Mouse (Mus musculus) hindbrain, embryonic 16.5 days (tissue): ENCODE measurements at regions not wholly inside any gene's neighbourhood (a gene's known extent, or its start where the extent isn't known, plus 50 kb on each side); places are given as distances from the start of the nearest gene placed in this dataset.

Source experiments
- ATAC-seq: fragments of 200-750 bp; cut with Nextera tagmentation; 2 replicates; pipeline ENCODE4 v1.8.0; 2017; ENCODE audit warnings: moderate TSS enrichment, moderate library complexity
- H3K27ac ChIP-seq: fragments of 300-500 bp; sonication (generic); 2 replicates; pipeline ENCODE4 v1.5.1; 2014; ENCODE audit warnings: low read depth, mild to moderate bottlenecking, control low read depth, low read length, moderate library complexity
- H3K27me3 ChIP-seq: fragments of 300-500 bp; sonication (generic); replicated peaks from 2 replicates; pipeline ENCODE4 v1.6.1; 2014; ENCODE audit warnings: low read length; ENCODE audit not compliant: control insufficient read depth, insufficient read depth
- H3K36me3 ChIP-seq: fragments of 300-500 bp; sonication (generic); 2 replicates; pipeline ENCODE4 v1.6.1; 2014; ENCODE audit warnings: mild to moderate bottlenecking, low read length, moderate library complexity, mixed read lengths; ENCODE audit not compliant: control insufficient read depth, insufficient read depth
- H3K4me1 ChIP-seq: fragments of 300-500 bp; sonication (generic); 2 replicates; pipeline ENCODE4 v1.6.1; 2014; ENCODE audit warnings: low read depth, low read length; ENCODE audit not compliant: control insufficient read depth, insufficient read depth
- H3K4me2 ChIP-seq: fragments of 300-500 bp; sonication (generic); 2 replicates; pipeline ENCODE4 v1.6.1; 2014; ENCODE audit warnings: mild to moderate bottlenecking, low read length, control low read depth, moderate library complexity
- H3K4me3 ChIP-seq: fragments of 300-500 bp; sonication (generic); 2 replicates; pipeline ENCODE4 v1.5.1; 2014; ENCODE audit warnings: mild to moderate bottlenecking, low read length, control low read depth, moderate library complexity
- H3K9ac ChIP-seq: fragments of 300-500 bp; sonication (generic); 2 replicates; pipeline ENCODE4 v1.6.1; 2014; ENCODE audit warnings: low read depth, mild to moderate bottlenecking, control low read depth, low read length, moderate library complexity
- H3K9me3 ChIP-seq: fragments of 300-500 bp; sonication (generic); 2 replicates; pipeline ENCODE4 v1.6.1; 2014; ENCODE audit warnings: mild to moderate bottlenecking, low read length, moderate library complexity; ENCODE audit not compliant: control insufficient read depth
- WGBS: fragments of 180-500 bp; shearing (Covaris S2); extraction: QIAGEN DNeasy Blood & Tissue Kit; methylation state at CpG from one replicate; pipeline ENCODE4 v1.1.7; 2014; 5-methylcytosine and 5-hydroxymethylcytosine counted together

DNA sequence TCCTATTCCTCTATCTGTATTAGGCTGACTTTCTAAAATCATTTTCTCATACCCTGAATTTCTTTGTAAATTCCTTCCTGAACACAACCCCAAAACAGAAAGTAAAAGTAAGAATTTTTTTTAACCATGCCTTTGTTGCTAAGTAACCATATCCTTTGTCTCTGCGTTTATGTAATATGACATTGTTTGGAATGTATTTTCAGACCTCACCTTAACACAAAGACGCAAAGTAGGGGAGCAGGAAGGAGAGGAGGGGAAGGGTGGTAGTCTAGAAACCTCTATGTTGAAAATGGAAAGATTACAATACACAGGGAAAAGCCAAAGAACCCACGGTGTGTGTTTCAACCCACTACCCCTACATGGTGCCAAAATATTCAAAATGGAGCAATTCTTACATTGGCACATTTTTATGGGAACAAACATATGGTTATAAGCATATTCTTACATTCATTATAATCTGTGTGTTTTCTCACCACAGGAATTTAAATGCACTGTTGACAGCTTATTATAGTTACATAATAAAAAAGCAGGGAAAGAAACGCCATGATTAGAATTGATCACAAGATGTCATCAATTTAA is 418.0 kb downstream of the Rab38 start:
- 79% methylated on average over 4 of the region's 4 CpGs for WGBS

More for the DNA sequence above, 418.0 kb downstream of the Rab38 start:
- H3K27ac ChIP-seq = no peak overlapping the region
- H3K9ac ChIP-seq = no peak overlapping the region
- H3K9me3 ChIP-seq = no peaks in the 10 kb centered on the region
- no peaks in the 10 kb centered on the region for H3K36me3 ChIP-seq
- ATAC-seq = no peak
- no peak overlapping the region for H3K4me3 ChIP-seq
- no peaks in the 10 kb centered on the region for H3K4me1 ChIP-seq
- no peaks in the 10 kb centered on the region for H3K27me3 ChIP-seq
- no peak overlapping the region for H3K4me2 ChIP-seq
